29 mouse cellular contexts compared by ENCODE assay signal in genomic region chr5:144755191-144755590, GRCm38 (mm10). TPM values are rescaled to one million over a fixed set of nuclear protein-coding genes. Genes with fewer than 3 reads are reported as not detected.
DNase-seq lines count a peak whose midpoint lies in the region; ATAC-seq lines count a peak whose summit lies in the region.
"Had no signal": no experiment of that assay in that cellular context is flagged by ENCODE, and none has a peak within 500 bp of the region (broad histone marks: within the 10 kb centered on the region; RNA-seq: fewer than 3 reads in every experiment).

No protein-coding gene starts in this region.

- WGBS in heart, embryonic 10.5 days = 38% methylated on average over 10 of the region's 10 CpGs
- 26% methylated on average over 10 of the region's 10 CpGs for WGBS in heart, embryonic 14.5 days
- WGBS in heart, embryonic 11.5 days (ENCODE audit: insufficient replicate concordance) = 43% methylated on average over 10 of the region's 10 CpGs

- H3K4me3 ChIP-seq in heart, embryonic 10.5 days = no peak overlapping the region
- no peak overlapping the region for H3K4me3 ChIP-seq in heart, embryonic 14.5 days (ENCODE audit: control insufficient read depth in 1 of 2, insufficient read depth in 1 of 2, low read depth in 1 of 2, low read length in 2 of 2)
- H3K4me3 ChIP-seq in heart, embryonic 11.5 days (ENCODE audit: low read depth, low read length) = no peak overlapping the region
- H3K4me3 ChIP-seq: forebrain, embryonic 10.5 days; forebrain, embryonic 13.5 days; hindbrain, embryonic 10.5 days; hindbrain, embryonic 13.5 days; intestine, embryonic 15.5 days had no signal

- no peak for DNase-seq in heart, embryonic 10.5 days (ENCODE audit: low spot score)
- no peak for DNase-seq in heart, adult 9 months (ENCODE audit: low spot score in 2 of 2)
- no peak for DNase-seq in heart, adult 11 months
- peak; percentile 14 for DNase-seq in heart, postnatal 4 days
- DNase-seq in urinary bladder, adult 2 months (ENCODE audit: low spot score) = no peak
- no peak for DNase-seq in kidney, adult 8-10 months
- DNase-seq: adrenal gland, postnatal 10 days; adrenal gland, postnatal 36 days; B cell, adult 2 months; cerebellum, adult 18-20 months; cerebellum, adult 9-10 months; cerebellum, postnatal 14 days; gastrocnemius, postnatal 10 days; gastrocnemius, postnatal 36 days; kidney, adult 11 months; kidney, adult 9 months had no signal

- H3K9ac ChIP-seq in heart, embryonic 14.5 days (ENCODE audit: low read length) = no peak overlapping the region
- no peak overlapping the region for H3K9ac ChIP-seq in heart, embryonic 11.5 days (ENCODE audit: low read depth, low read length)
- H3K9ac ChIP-seq: forebrain, embryonic 13.5 days; hindbrain, embryonic 13.5 days; intestine, embryonic 15.5 days had no signal

- 0 out of 2 replicates have a peak overlapping the region, but pooled peaks have one; percentile 13 for H3K4me2 ChIP-seq in heart, embryonic 14.5 days (ENCODE audit: low read length)
- H3K4me2 ChIP-seq in heart, embryonic 11.5 days = no peak overlapping the region; the same call in 1 of the 2 replicates
- H3K4me2 ChIP-seq: forebrain, embryonic 13.5 days; hindbrain, embryonic 13.5 days; intestine, embryonic 15.5 days had no signal

- no peaks in the 10 kb centered on the region for H3K9me3 ChIP-seq in heart, embryonic 10.5 days
- no peaks in the 10 kb centered on the region for H3K9me3 ChIP-seq in heart, embryonic 14.5 days (ENCODE audit: control insufficient read depth, low read length)
- H3K9me3 ChIP-seq in heart, embryonic 11.5 days (replicated peaks; ENCODE audit: control insufficient read depth, low read length) = no peaks in the 10 kb centered on the region
- H3K9me3 ChIP-seq: forebrain, embryonic 10.5 days; forebrain, embryonic 13.5 days; G1E; hindbrain, embryonic 10.5 days; hindbrain, embryonic 13.5 days; intestine, embryonic 15.5 days had no signal

- H3K4me1 ChIP-seq in heart, embryonic 10.5 days = peaks cover 22% of the 10 kb centered on the region
- H3K4me1 ChIP-seq in heart, embryonic 14.5 days (ENCODE audit: control insufficient read depth in 2 of 2, insufficient read depth in 2 of 2, low read length in 2 of 2) = peaks cover 13% of the 10 kb centered on the region in 2 experiments; a peak in 3 of 4 replicates
- H3K4me1 ChIP-seq in heart, embryonic 11.5 days (ENCODE audit: control insufficient read depth, insufficient read depth, low read length) = no peaks in the 10 kb centered on the region

- H3K36me3 ChIP-seq in heart, embryonic 10.5 days = no peaks in the 10 kb centered on the region
- H3K36me3 ChIP-seq in heart, embryonic 14.5 days (ENCODE audit: control insufficient read depth, insufficient read depth, low read length) = no peaks in the 10 kb centered on the region
- no peaks in the 10 kb centered on the region for H3K36me3 ChIP-seq in heart, embryonic 11.5 days (ENCODE audit: control insufficient read depth, insufficient read depth, low read length)
- H3K36me3 ChIP-seq: forebrain, embryonic 10.5 days; G1E; hindbrain, embryonic 10.5 days; intestine, embryonic 15.5 days had no signal

- no peak for ATAC-seq in heart, embryonic 14.5 days (ENCODE audit: insufficient number of reproducible peaks, insufficient read depth, low FRiP score, low read depth)
- ATAC-seq in heart, embryonic 11.5 days (replicated peaks; ENCODE audit: insufficient number of reproducible peaks, low FRiP score, low TSS enrichment) = no peak
- ATAC-seq: activated CD4-positive, CD25-positive, alpha-beta regulatory T cell, adult 4 months; forebrain, embryonic 13.5 days; forebrain, embryonic 16.5 days; hindbrain, embryonic 16.5 days; intestine, embryonic 15.5 days had no signal

- H3K27me3 ChIP-seq in heart, embryonic 10.5 days (ENCODE audit: insufficient read depth, poor library complexity, severe bottlenecking) = peaks cover 19% of the 10 kb centered on the region
- H3K27me3 ChIP-seq in heart, embryonic 14.5 days (ENCODE audit: control insufficient read depth, insufficient read depth, low read length) = no peaks in the 10 kb centered on the region
- peaks cover 5% of the 10 kb centered on the region; the same call in 1 of the 2 replicates for H3K27me3 ChIP-seq in heart, embryonic 11.5 days (ENCODE audit: control insufficient read depth, insufficient read depth, low read length)
- H3K27me3 ChIP-seq: hindbrain, embryonic 13.5 days; intestine, embryonic 15.5 days had no signal

- peak overlapping the region; percentile 62; the same call in 1 of the 2 replicates for H3K27ac ChIP-seq in heart, embryonic 10.5 days
- H3K27ac ChIP-seq in heart, embryonic 14.5 days (replicated peaks in 1 of 2; ENCODE audit: control insufficient read depth in 1 of 2, insufficient read depth in 1 of 2, low read depth in 2 of 2, low read length in 2 of 2) = peak overlapping the region in 1 of 2 experiments; percentile 37; a peak in 1 of 4 replicates
- H3K27ac ChIP-seq in heart, embryonic 11.5 days (ENCODE audit: low read depth, low read length) = no peak overlapping the region
- H3K27ac ChIP-seq: forebrain, embryonic 10.5 days; forebrain, embryonic 13.5 days; hindbrain, embryonic 10.5 days; hindbrain, embryonic 13.5 days; intestine, embryonic 15.5 days had no signal

RNA-seq across cellular contexts. Expression of gene Tmem130, which starts 6.4 kb away (rescaled TPM):
- polyA plus RNA-seq in heart, embryonic 10.5 days (2016; fragmentation: Nextera tagmentation; extraction: Ambion mirVana) = 1.9 and 2.4 TPM in 2 replicates
- 0.61 and 1.0 TPM in 2 replicates for polyA plus RNA-seq in heart, embryonic 14.5 days (2014; fragmentation: Nextera tagmentation; extraction: Ambion mirVana)
- total RNA-seq in heart, postnatal 4 days (2021) = under 1 TPM; 0.86 TPM
- polyA plus RNA-seq in heart, embryonic 11.5 days (2014; fragmentation: Nextera tagmentation; extraction: Ambion mirVana) = 0.79 and 1.4 TPM in 2 replicates
- polyA plus RNA-seq in urinary bladder, adult 2 months (2012; rRNA removed) = 0.16 and 0.19 TPM in 2 replicates
- total RNA-seq: CH12.LX; G1E; gastrocnemius, adult 18-20 months; gastrocnemius, postnatal 36 days had no signal
- polyA plus RNA-seq: activated CD4-positive, CD25-positive, alpha-beta regulatory T cell, adult 4 months had no signal

RNA-seq across cellular contexts. Expression of gene Trrap, which starts 12.3 kb away (rescaled TPM):
- 61.0 and 76.8 TPM in 2 replicates for polyA plus RNA-seq in heart, embryonic 10.5 days (2016; fragmentation: Nextera tagmentation; extraction: Ambion mirVana)
- polyA plus RNA-seq in heart, embryonic 14.5 days (2014; fragmentation: Nextera tagmentation; extraction: Ambion mirVana) = 58.9 and 65.2 TPM in 2 replicates
- 10 to 100 TPM; 84.6 to 88.5 TPM for total RNA-seq in heart, postnatal 4 days (2021)
- 62.6 and 75.7 TPM in 2 replicates for polyA plus RNA-seq in heart, embryonic 11.5 days (2014; fragmentation: Nextera tagmentation; extraction: Ambion mirVana)
- 75.9 and 84.6 TPM in 2 replicates for polyA plus RNA-seq in urinary bladder, adult 2 months (2012; rRNA removed)
